Mouse (Mus musculus): ENCODE data around the gene Tlcd1. TPM values are rescaled to one million over a fixed set of nuclear protein-coding genes. Genes with fewer than 3 reads are reported as not detected.
A peak's percentile ranks its signal among the peaks of the same experiment; 100 is the strongest.

Gene Tlcd1
- polyA plus RNA-seq, 1 experiment = 12.2 TPM

DNA sequence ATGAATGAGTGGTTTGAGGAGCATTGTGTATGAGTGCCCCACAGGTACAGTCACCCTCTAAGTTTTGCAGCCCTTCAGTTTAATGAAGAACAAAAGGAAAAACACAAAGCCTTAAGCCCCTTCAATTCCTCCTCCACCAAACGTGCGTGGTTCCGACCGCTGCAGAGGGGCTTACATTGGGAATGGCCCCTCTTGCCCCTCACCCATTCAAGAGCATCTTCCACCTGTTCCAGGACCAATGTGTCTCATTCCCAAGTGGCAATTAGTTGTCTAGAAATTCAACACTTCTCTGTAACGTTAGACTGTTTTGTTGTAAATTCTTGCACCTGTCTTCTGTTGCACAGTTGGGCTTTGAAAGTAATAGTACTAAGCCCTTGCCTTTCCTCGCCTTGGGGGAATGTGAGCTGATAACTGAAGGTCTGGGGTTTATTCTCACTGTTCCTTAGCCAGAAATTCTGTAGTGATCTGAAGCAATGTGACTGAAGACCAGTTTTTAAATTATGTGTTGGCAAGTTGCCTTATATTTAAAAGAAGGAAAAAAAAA is 20.3 kb upstream of the Tlcd1 start:
- Histone ChIP-seq H3K36me3 (ENCODE audit: control insufficient read depth, insufficient read depth, low read length, poor library complexity, severe bottlenecking) (peaks cover 44% of the 10 kb centered on the region), H3K9ac (ENCODE audit: low read depth, poor library complexity, severe bottlenecking) (no peak overlapping the region)
- no peak for TF ChIP-seq CTCF (IDR thresholded peaks at IDR 0.05; ENCODE audit: low read depth, low read length)
- TF ChIP-seq EP300 (IDR thresholded peaks at IDR 0.05; ENCODE audit: insufficient read depth, low read depth, low read length) = no peak
- no peak for TF ChIP-seq POLR2A (IDR thresholded peaks at IDR 0.05; ENCODE audit: insufficient read depth, low read length)

DNA sequence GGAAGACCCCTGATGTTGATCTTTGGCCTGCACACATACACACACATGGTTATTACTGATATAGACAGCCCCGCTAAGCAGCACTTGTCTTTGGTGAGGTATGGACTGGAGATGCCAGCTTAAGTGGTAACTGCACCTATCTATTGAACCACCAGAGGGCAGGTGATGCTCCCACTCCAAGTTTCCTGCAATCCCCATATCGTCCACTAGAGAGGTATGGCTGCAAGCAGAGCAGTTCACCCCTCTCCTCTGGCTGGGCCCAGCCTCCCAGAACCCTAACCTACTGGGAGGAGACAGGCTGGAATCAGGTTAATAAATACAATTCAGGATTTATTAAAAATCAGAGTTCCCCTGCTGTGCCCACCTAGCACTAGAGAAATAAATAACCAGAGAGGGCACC is 17.4 kb upstream of the Tlcd1 start:
- Histone ChIP-seq H3K4me3 (ENCODE audit: low read depth, low read length) (no peak overlapping the region), H3K9ac (ENCODE audit: low read depth, poor library complexity, severe bottlenecking) (no peak overlapping the region), H3K4me1 (ENCODE audit: control insufficient read depth, insufficient read depth, low read length) (peaks cover 4% of the 10 kb centered on the region), H3K9me3 (replicated peaks; ENCODE audit: control insufficient read depth, insufficient read depth, low read length, poor library complexity, severe bottlenecking) (no peaks in the 10 kb centered on the region), H3K27me3 (ENCODE audit: control insufficient read depth, insufficient read depth, low read length, poor library complexity, severe bottlenecking) (no peaks in the 10 kb centered on the region), H3K27ac (ENCODE audit: insufficient read depth, low read length) (no peak overlapping the region), H3K36me3 (ENCODE audit: control insufficient read depth, insufficient read depth, low read length, poor library complexity, severe bottlenecking) (peaks cover 54% of the 10 kb centered on the region)
- TF ChIP-seq CTCF (IDR thresholded peaks at IDR 0.05; ENCODE audit: low read depth, low read length) (peak; percentile 94), EP300 (IDR thresholded peaks at IDR 0.05; ENCODE audit: insufficient read depth, low read depth, low read length) (no peak), POLR2A (IDR thresholded peaks at IDR 0.05; ENCODE audit: insufficient read depth, low read length) (no peak)

More for the DNA sequence above, 20.3 kb upstream of the Tlcd1 start:
- Histone ChIP-seq H3K27me3 (ENCODE audit: control insufficient read depth, insufficient read depth, low read length, poor library complexity, severe bottlenecking) (no peaks in the 10 kb centered on the region), H3K27ac (ENCODE audit: insufficient read depth, low read length) (no peak overlapping the region), H3K4me3 (ENCODE audit: low read depth, low read length) (no peak overlapping the region), H3K9me3 (replicated peaks; ENCODE audit: control insufficient read depth, insufficient read depth, low read length, poor library complexity, severe bottlenecking) (no peaks in the 10 kb centered on the region), H3K4me1 (ENCODE audit: control insufficient read depth, insufficient read depth, low read length) (no peaks in the 10 kb centered on the region)

DNA sequence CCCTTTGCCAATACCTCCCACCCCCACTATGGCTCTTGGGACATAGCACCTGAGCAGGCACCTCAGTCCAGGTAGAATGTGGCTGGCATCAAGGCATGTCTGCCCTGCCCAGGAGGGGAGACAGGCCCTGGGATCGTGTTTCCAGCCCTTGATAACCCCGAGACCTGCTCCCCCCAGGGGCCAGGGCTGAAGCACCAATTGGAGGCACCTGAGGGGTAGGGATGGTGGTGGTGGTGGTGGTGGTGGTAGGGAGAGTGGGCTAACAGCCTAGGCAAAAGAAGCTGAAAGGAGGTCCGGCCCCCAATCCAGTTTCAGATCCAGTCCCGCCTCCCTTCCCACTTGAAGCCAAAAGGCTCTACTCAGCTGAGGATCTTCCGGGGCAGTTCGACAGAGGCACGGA is 17.0 kb upstream of the Tlcd1 start:
- no peak for TF ChIP-seq EP300 (IDR thresholded peaks at IDR 0.05; ENCODE audit: insufficient read depth, low read depth, low read length)
- TF ChIP-seq CTCF (IDR thresholded peaks at IDR 0.05; ENCODE audit: low read depth, low read length) = no peak
- TF ChIP-seq POLR2A (IDR thresholded peaks at IDR 0.05; ENCODE audit: insufficient read depth, low read length) = no peak
- H3K27me3 ChIP-seq (ENCODE audit: control insufficient read depth, insufficient read depth, low read length, poor library complexity, severe bottlenecking) = no peaks in the 10 kb centered on the region
- H3K9ac ChIP-seq (ENCODE audit: low read depth, poor library complexity, severe bottlenecking) = no peak overlapping the region
- H3K27ac ChIP-seq (ENCODE audit: insufficient read depth, low read length) = peak overlapping the region; percentile 31
- peaks cover 54% of the 10 kb centered on the region for H3K36me3 ChIP-seq (ENCODE audit: control insufficient read depth, insufficient read depth, low read length, poor library complexity, severe bottlenecking)
- no peak overlapping the region for H3K4me3 ChIP-seq (ENCODE audit: low read depth, low read length)
- no peaks in the 10 kb centered on the region for H3K9me3 ChIP-seq (replicated peaks; ENCODE audit: control insufficient read depth, insufficient read depth, low read length, poor library complexity, severe bottlenecking)
- peaks cover 4% of the 10 kb centered on the region for H3K4me1 ChIP-seq (ENCODE audit: control insufficient read depth, insufficient read depth, low read length)

DNA sequence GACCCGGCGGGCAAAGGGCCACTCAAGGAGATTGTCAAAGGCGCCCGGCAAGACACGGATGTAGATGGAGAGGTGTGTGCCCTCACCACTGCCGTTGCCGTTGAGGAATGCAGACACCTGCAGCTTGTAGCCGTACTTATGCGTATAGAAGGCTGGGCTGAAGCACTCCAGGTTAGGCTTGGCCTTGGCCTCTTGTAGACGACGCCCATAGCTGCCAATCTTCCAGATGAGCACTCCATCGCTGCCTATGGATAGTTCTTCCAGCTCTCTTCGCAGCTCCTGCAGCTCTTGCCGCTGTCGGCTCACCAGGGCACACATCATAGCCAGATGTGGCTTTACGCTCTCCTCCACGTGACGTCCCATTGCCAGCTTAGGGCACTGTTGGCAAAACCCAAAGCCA is 16.3 kb upstream of the Tlcd1 start:
- TF ChIP-seq CTCF (IDR thresholded peaks at IDR 0.05; ENCODE audit: low read depth, low read length) (no peak), POLR2A (IDR thresholded peaks at IDR 0.05; ENCODE audit: insufficient read depth, low read length) (no peak), EP300 (IDR thresholded peaks at IDR 0.05; ENCODE audit: insufficient read depth, low read depth, low read length) (no peak)
- H3K9me3 ChIP-seq (replicated peaks; ENCODE audit: control insufficient read depth, insufficient read depth, low read length, poor library complexity, severe bottlenecking) = no peaks in the 10 kb centered on the region
- no peak overlapping the region for H3K4me3 ChIP-seq (ENCODE audit: low read depth, low read length)
- H3K27ac ChIP-seq (ENCODE audit: insufficient read depth, low read length) = no peak overlapping the region
- H3K4me1 ChIP-seq (ENCODE audit: control insufficient read depth, insufficient read depth, low read length) = peaks cover 4% of the 10 kb centered on the region
- H3K9ac ChIP-seq (ENCODE audit: low read depth, poor library complexity, severe bottlenecking) = no peak overlapping the region
- no peaks in the 10 kb centered on the region for H3K27me3 ChIP-seq (ENCODE audit: control insufficient read depth, insufficient read depth, low read length, poor library complexity, severe bottlenecking)
- peaks cover 52% of the 10 kb centered on the region for H3K36me3 ChIP-seq (ENCODE audit: control insufficient read depth, insufficient read depth, low read length, poor library complexity, severe bottlenecking)

DNA sequence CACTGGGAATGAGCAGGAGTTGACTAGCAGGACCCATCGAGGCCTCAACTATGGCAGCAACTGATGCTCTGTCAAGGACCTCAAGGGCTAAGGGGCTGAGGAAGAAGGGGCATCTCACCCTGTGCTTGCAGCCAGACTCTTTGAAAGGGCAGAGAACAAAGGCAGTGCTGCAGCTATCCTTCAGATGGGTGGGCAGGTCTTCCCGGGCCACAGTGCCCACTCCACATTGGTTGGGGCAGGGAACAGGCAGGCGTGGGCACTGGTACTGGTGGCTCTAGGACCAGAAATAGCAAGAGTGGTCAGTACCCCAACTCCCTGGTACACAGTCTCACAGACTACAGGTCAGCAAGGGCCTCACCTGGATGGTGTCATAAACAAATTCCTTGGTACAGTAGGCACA is 15.8 kb upstream of the Tlcd1 start:
- Histone ChIP-seq H3K4me3 (ENCODE audit: low read depth, low read length) (no peak overlapping the region), H3K36me3 (ENCODE audit: control insufficient read depth, insufficient read depth, low read length, poor library complexity, severe bottlenecking) (peaks cover 49% of the 10 kb centered on the region), H3K27me3 (ENCODE audit: control insufficient read depth, insufficient read depth, low read length, poor library complexity, severe bottlenecking) (no peaks in the 10 kb centered on the region), H3K9ac (ENCODE audit: low read depth, poor library complexity, severe bottlenecking) (no peak overlapping the region), H3K27ac (ENCODE audit: insufficient read depth, low read length) (no peak overlapping the region), H3K4me1 (ENCODE audit: control insufficient read depth, insufficient read depth, low read length) (peaks cover 4% of the 10 kb centered on the region), H3K9me3 (replicated peaks; ENCODE audit: control insufficient read depth, insufficient read depth, low read length, poor library complexity, severe bottlenecking) (no peaks in the 10 kb centered on the region)
- TF ChIP-seq CTCF (IDR thresholded peaks at IDR 0.05; ENCODE audit: low read depth, low read length) (no peak), EP300 (IDR thresholded peaks at IDR 0.05; ENCODE audit: insufficient read depth, low read depth, low read length) (no peak), POLR2A (IDR thresholded peaks at IDR 0.05; ENCODE audit: insufficient read depth, low read length) (no peak)

DNA sequence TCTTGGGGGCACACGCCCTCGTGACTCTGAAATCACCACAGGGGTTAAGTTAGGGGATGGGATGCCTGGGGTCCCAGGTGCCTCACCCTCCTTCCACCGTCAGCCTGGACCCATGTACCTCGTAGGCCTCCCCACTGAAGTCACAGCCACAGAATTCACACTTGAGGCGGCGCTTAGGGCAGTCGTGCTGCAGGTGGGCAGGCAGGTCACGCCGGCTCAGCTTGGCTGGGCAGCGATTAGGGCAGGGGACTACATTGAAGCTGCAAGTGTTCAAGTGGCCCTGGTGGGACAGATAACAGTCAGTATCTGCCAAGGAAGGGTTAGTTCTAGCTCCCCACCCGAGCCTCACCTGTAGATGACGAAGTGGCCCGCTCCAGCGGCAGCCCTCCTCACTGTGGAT is 15.3 kb upstream of the Tlcd1 start:
- Histone ChIP-seq H3K9ac (ENCODE audit: low read depth, poor library complexity, severe bottlenecking) (no peak overlapping the region), H3K27ac (ENCODE audit: insufficient read depth, low read length) (no peak overlapping the region), H3K36me3 (ENCODE audit: control insufficient read depth, insufficient read depth, low read length, poor library complexity, severe bottlenecking) (peaks cover 48% of the 10 kb centered on the region), H3K9me3 (replicated peaks; ENCODE audit: control insufficient read depth, insufficient read depth, low read length, poor library complexity, severe bottlenecking) (no peaks in the 10 kb centered on the region), H3K27me3 (ENCODE audit: control insufficient read depth, insufficient read depth, low read length, poor library complexity, severe bottlenecking) (no peaks in the 10 kb centered on the region), H3K4me1 (ENCODE audit: control insufficient read depth, insufficient read depth, low read length) (peaks cover 4% of the 10 kb centered on the region), H3K4me3 (ENCODE audit: low read depth, low read length) (no peak overlapping the region)
- TF ChIP-seq EP300 (IDR thresholded peaks at IDR 0.05; ENCODE audit: insufficient read depth, low read depth, low read length) (no peak), POLR2A (IDR thresholded peaks at IDR 0.05; ENCODE audit: insufficient read depth, low read length) (no peak), CTCF (IDR thresholded peaks at IDR 0.05; ENCODE audit: low read depth, low read length) (no peak)
